ENCODE assay signal across 16 mouse cellular contexts in the genomic region with DNA sequence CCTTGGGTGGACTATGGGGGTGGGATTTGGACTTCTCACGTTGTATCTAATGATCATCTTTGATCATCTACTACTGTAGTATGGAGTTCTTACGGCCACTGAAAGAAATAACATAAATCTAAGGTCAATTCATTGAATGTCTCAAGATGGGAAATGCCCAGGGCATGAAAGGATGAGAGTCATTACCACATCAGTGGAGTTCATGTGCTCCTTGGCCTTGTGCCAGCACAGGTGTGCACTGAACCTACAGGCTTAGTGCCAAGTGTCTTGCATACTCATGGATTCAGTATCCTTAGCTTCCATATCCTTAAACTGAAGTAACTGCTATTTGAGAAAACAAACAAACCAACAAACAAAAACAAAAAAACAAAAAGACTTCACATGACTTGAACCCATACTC.
"Had no signal": no experiment of that assay in that cellular context is flagged by ENCODE, and none has a peak within 500 bp of the region (broad histone marks: within the 10 kb centered on the region; RNA-seq: fewer than 3 reads in every experiment).

No protein-coding gene starts in this region.

- DNase-seq: gastrocnemius, adult 2 months; gastrocnemius, postnatal 10 days; gastrocnemius, postnatal 25 days; heart, adult 18-20 months; heart, postnatal 14 days; heart, postnatal 36 days; kidney, adult 11 months; kidney, adult 2 months; kidney, adult 9 months; kidney, postnatal 14 days; kidney, postnatal 36 days; layer of hippocampus, adult 9-11 months; layer of hippocampus, postnatal 36 days; liver; liver, embryonic 13.5 days; liver, postnatal 0 days had no signal
